Mouse (Mus musculus): Measurements from ENCODE around the gene Htatip2. TPM values are rescaled to one million over a fixed set of nuclear protein-coding genes. Genes with fewer than 3 reads are reported as not detected.

Htatip2 gene
- 10 to 100 TPM; 14.8 to 15.1 TPM for total RNA-seq (2021)

DNA sequence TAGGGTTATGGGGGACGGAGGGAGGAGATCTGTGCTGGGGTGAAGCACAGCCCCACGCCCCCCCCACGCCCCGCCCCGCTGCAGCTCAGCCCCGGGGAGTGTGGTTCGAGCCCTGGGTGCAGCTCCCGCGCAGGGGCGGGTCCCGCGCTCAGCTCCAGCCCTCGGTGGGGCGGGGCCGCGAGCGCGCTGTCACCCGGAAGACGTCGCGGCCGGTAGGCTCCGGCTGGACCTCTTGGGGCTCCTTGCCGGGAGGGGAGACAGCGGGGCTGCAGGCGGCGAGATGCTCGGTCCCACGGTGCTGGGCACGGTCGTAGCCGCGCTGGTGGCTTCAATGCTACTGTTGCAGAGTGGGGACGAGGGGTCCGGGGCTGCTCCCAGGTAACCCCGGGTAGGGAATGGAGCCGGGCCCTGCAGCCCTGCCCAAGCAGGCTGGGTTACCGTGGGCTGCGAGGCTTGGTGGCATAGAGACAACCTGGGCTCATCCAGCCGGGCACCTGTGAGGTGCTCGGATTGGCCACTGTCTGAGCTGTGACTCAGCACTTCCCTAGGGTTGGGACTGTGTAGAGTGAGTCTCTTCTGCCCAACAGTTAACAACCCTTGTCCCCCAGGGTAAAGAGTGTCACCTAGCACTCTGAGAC lies at the start of gene Htatip2:
Gene Htatip2 (plus strand): TSS at position 182 of the 638 bp plus-strand sequence.
- DNase-seq (ENCODE audit: low spot score in 2 of 2) = peak; percentile 51 to 67
- intact Hi-C loops (cut with DNase I) = no loop called here

DNA sequence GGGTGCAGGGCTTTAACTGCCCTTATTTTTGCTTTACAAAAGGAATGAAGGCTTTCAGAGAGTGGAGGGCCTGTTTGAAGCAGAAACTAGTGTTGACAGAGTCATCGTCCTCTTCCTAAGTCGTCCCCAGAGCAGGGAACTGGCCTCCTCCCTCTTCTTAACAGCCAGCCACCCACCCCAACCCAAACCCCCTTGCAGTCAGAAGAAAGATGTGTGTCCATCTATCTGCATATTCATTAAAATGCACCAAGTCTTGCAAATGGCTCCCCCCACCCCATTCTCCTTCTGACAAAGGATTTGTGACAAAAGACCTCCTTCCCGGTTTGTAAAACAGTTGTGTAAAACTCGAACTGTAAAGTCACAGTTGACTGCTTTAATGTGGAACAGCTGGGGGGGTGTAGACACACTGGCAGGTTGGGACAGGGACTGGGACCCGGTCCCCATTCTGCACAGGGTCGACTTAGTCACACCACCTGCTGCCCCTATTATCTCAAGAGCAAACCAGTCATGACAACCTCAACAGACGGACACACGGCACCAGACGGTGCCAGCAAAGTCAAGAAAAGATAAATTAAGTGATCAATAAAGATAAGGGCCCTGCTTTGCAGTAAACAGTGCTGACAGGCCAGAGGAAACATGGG lies 49.4 kb upstream of the Htatip2 start:
- intact Hi-C loops (cut with DNase I) = no loop called here
- DNase-seq (ENCODE audit: low spot score in 2 of 2) = no peak

DNA sequence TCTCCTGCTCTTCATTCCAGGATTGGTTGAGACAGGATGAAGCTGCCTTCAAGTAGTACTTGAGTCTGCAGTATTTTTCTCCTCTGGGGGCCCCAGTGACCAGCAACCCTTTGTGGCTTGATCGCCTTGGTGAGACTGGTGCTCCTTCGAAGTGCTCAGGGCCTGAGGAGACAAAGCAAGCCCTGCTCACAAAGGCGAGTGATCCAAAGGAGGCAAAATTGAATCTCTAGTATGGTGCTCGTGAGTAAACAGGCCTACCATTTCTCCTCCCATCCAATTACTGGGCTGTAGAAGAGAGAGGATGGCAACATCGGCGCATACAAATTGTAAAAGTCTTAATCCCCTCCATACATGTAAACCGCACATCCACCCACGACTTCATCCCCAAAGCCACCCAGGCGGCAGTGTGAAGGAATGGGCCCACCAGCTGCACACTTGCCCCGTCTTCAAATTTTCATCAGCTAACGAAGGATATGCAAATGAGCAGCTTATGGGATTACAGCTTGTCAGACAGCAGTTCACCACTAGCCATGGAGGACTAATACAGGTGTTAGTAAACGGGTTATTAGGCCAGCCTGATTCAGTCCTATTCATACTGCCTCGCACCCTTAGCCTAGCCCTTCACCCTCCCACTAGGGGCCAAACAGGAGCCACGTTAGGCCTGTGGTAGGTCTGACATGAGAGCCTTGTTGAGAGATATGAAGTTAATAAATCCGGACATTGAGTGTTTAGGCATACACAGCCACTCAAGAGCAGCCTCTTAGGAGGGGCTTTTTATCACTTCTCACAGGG lies 40.8 kb upstream of the Htatip2 start:
- DNase-seq (ENCODE audit: low spot score in 2 of 2) = no peak
- intact Hi-C loops (cut with DNase I) = no loop called here

DNA sequence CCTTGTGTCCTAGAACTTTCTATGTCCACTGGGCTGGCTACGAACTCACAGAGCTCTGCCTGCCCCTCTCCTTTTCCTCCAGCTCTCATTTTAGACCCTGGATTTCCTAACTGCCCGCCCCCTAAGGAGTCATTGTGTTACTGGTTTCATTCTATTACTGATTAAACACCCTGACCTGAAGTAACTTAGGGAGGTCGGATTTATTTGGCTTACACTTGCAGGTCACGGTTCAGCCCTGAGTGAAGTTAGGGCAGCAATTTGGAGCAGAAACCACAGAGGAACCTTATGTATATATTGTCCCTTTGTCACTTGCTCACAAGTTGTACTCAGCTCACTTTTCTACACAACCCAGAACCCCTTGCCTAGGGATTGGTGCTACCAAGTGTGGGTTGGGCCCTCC lies 24.6 kb upstream of the Htatip2 start:
- intact Hi-C loops (cut with DNase I) = no loop called here
- no peak for DNase-seq (ENCODE audit: low spot score in 2 of 2)

DNA sequence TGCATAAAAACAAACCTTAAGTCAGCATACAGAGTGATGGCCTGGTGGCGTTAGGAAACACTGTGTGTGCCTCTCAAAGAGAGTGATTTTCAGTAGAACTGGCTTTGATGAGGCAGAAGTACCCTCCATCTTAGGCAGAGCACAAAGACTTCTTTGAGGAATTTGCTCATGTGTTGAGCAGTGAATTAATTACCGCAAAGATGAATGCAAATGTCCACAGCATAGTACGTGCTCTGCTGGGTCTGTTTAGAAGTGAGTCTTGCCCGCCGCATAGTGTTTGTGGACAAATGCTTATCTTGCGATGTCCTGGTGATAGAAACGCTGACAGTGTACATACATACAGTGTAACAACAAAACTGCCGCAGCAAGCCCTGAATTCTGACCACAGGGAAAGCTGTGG lies 19.5 kb upstream of the Htatip2 start:
- no peak for DNase-seq (ENCODE audit: low spot score in 2 of 2)
- intact Hi-C loops (cut with DNase I) = no loop called here

DNA sequence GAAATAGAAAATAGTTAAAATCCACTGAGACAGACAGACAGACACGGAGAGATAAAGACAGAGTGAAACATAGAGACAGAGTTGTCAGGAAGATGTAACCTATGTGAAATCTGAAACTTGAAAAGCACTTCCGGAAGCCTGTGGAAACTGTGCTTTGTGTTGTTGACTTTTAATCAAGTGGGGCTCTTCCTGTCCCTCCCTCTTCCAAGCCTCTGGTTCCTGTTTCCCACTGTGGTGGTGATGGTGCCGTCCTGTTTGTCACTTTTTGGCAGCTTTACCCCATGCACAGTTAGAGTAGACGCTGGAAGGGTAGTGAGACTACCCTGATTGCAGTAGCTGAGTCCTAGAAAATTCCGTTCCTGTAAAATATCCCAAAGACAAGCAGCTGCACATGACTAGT lies 17.4 kb upstream of the Htatip2 start:
- DNase-seq (ENCODE audit: low spot score in 2 of 2) = no peak
- intact Hi-C loops (cut with DNase I) = no loop called here

DNA sequence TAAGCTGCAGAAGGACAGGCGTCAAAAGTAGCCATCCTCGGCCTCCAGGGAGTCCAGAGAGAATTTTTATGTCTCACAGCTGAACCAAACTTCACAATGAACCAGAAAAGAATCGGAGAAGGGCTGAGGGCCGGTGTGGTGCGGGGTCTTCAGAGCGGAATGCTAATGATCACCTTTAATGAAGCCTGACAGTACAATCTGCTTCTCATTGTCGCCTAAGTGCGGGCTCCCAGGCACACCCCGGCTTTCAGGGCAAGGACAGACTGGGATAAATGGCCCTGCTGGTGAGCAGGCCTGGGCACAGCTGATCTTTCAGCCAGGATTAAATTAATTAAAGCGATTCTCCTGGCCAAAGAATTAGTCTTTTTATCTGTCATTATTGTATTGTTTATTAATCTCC lies 17.0 kb upstream of the Htatip2 start:
- intact Hi-C loops (cut with DNase I) = no loop called here
- no peak for DNase-seq (ENCODE audit: low spot score in 2 of 2)

DNA sequence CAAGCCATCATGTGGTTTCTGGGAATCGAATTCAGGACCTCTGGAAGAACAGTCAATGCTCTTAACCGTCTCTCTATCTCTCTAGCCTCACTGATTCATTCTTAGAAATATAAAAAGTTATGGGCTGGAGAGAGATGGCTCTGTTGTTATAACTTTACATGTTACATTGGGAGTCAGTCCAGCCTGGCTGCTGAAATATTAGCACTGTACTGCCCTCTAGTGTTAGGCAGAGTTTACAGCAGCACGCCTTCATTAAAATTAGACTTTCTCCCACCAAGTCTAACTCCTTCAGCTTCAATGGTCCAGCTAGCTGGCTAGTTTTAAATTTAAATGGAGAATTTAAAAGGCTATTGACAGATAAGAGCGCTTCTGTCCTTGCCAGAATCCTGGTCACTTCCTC lies 7.8 kb upstream of the Htatip2 start:
- intact Hi-C loops (cut with DNase I) = loop anchor here (5.0 kb wide), 1 partner anchor 279 kb away; no protein-coding TSS in a partner anchor
- DNase-seq (ENCODE audit: low spot score in 2 of 2) = no peak

DNA sequence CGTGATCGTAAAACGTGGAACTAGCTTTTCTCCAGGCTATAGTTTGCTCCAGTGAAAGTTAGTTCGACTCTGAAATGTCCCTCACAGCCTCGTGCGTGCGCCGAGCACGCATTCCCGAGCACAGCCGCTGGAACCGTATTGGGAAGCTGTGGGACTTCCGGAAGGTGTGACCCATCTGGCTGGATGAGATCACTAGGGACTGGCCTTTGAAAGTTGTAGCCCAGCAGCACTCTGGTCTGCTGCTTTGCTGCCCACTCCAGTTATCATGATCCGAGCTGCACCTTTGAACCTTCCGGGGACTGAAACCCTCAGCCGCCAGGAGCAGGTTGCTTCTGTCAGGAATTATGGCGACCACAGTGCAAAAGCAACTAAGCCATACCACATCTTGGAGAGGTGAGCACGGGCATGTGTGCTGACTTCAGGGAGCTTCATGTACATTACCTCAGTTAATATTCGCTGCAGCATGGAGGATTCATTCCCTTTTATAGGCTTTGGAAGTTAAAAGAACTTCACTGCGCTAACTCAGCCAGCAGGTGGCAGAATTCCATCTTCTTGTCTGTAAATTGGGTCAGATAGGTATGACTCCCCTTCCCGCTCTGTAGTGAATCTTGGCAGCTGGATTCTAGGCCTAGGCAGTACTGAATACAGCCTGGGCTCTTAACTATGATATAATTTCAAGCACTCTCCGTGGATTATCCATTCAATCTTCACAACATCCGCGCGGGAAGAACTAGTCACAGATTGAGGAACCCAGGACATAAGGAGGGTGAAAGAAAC lies 6.0 kb upstream of the Htatip2 start:
- intact Hi-C loops (cut with DNase I) = loop anchor here (5.0 kb wide), 1 partner anchor 281 kb away; no protein-coding TSS in a partner anchor
- DNase-seq (ENCODE audit: low spot score in 2 of 2) = no peak

DNA sequence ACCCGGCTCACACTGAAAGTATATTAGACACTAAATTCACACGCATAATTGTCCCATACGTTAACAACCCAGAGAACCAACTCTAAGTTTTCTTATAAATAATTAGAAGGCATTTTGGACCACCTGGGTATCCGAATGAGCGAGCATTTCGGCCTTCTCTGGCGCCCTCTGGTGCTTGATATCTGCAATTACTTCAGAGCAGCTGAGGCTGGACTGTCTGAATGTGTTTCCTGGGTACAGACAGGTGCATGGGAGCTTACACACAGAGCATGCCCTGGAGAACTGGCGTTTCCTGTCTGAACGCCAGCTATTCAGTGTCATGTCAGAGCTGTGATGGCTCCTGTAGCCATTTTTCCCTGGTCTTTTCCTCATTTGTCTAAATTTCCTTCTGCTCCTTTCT lies 4.1 kb upstream of the Htatip2 start:
- peak in 1 of 2 experiments; percentile 34 for DNase-seq (ENCODE audit: low spot score in 2 of 2)
- intact Hi-C loops (cut with DNase I) = loop anchor here (1.0 to 5.0 kb wide), 2 partner anchors 138 to 282 kb away; no protein-coding TSS in a partner anchor

DNA sequence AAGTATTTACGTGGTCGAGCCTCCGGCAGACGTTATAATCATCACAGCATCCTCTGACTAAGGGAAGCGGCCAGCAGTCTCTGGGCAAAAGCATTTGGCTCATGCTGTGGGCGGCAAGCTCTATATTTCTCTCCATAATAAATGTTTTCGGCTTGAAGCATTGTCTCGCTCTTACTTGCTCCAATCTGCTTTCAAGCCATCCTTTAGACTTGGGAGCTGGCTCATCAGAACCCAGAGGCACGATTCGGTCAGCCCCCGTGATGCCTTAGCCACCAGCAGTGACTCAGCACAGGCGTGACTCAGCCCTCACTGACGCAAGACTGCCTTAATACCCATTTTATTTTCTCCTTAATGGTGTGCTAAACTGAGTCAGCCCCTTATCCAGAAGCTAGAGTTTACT lies 3.7 kb downstream of the Htatip2 start:
- peak; percentile 62 to 78 for DNase-seq (ENCODE audit: low spot score in 2 of 2)
- intact Hi-C loops (cut with DNase I) = no loop called here

DNA sequence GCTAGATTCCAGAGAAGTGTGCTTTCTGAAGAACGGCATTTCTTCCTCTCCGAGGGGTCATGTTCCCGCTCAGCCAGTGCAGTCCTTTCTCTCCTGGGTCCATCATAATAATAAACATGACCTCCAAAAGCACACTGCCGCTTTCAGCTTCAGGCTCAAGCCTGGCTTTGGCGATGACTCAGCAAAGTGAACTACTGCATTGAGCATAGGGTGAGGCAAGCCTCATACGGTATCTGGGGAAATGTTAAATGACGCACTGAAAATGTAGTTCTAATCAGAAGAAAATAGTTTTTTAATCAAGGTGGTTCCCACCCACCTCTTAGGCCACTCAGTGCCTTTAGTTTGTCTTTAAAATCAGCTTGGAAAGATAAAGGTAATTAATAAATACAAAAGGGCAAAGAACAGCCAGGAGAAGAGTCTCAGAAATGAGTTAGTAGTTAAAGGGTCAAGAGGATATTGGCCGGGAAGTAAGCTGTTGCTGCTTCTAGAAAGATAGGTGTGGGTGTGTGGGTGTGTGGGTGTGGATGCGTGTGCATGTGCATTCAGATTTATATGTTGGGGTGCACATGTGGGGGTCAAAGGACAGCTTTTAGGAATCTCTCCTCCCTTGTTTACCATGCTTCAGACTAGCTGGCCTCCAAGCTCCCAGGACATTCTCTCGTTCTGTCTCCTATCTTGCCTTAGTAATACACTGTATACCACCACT lies 5.2 kb downstream of the Htatip2 start:
- no peak for DNase-seq (ENCODE audit: low spot score in 2 of 2)
- intact Hi-C loops (cut with DNase I) = no loop called here

DNA sequence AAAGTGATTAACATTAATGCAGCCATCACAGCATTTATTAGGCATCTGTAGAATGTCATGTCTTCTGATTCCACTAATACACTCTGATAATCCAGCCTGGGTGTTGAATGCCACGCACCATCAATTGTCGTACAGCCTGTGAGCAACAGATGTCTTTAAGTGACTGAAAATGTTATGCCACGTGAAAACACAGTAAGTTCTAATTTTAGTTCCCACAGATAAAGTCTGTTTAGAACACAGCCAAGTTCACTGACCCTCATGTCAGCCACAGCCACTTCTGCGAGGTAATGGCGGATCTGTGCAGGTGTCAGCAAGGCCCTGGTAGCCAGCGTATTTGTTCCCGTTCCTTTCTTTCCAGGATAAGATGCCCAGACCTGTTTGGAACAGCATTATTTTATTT lies 7.3 kb downstream of the Htatip2 start:
- intact Hi-C loops (cut with DNase I) = no loop called here
- no peak for DNase-seq (ENCODE audit: low spot score in 2 of 2)

DNA sequence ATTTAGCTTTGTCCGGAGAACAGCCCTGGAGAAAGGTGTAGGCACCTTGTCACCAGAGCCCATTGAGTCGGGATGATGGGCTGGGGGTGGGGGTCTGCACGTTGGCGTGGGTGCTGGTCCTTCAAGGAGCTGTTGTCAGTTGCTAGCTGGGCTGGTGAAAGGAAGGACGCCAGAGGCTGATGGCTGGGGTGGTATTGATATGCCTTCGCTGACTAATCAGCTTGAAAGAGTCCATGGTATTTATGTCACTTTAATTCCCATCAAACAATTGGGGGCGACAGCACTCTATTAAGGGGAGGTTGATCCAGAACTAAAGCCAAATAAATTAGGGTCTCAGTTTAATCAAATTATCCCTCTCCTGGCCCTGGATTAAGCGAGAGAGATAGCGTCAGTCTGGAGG lies 9.6 kb downstream of the Htatip2 start:
- intact Hi-C loops (cut with DNase I) = no loop called here

DNA sequence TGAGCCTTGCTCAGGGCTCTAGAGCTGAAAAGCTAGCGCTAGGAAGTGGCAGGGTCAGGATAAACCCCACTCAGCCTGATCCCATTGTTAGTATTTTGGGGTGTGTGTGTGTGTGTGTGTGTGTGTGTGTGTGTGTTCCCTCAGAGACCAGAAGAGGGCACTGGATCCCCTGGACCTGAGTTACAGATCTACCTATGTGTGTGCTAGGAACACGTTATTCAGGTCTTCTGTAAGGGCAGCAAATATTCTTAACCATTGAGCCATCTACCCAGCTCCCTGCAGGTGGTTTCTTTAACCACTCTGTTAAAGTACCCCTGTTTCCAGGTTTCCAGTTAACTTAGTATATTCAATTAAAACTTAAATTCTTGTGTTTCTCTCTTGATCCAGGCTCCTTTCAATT lies 15.5 kb downstream of the Htatip2 start:
- intact Hi-C loops (cut with DNase I) = no loop called here
- no peak for DNase-seq (ENCODE audit: low spot score in 2 of 2)

More for the DNA sequence above, 9.6 kb downstream of the Htatip2 start:
- DNase-seq (ENCODE audit: low spot score in 2 of 2) = no peak

DNA sequence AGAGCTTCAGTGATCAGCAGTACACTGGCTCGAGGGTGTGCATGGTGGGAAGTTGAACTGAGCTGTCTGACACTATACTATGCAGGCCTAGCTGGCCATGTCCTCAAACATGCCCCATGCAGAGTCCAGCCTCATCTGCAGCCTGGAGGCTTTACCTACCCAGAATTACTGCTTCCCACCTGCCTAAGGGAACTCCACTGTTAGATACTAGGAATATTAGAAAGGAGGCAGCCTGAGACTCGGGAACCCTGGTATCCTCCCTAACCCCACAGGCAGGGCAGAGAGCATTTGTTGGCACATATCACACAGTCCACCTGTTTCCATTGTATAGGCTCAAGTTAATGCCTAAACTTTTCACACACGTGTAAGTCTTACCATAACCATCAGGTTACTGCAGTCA lies 18.7 kb downstream of the Htatip2 start:
- intact Hi-C loops (cut with DNase I) = no loop called here
- DNase-seq (ENCODE audit: low spot score in 2 of 2) = no peak

DNA sequence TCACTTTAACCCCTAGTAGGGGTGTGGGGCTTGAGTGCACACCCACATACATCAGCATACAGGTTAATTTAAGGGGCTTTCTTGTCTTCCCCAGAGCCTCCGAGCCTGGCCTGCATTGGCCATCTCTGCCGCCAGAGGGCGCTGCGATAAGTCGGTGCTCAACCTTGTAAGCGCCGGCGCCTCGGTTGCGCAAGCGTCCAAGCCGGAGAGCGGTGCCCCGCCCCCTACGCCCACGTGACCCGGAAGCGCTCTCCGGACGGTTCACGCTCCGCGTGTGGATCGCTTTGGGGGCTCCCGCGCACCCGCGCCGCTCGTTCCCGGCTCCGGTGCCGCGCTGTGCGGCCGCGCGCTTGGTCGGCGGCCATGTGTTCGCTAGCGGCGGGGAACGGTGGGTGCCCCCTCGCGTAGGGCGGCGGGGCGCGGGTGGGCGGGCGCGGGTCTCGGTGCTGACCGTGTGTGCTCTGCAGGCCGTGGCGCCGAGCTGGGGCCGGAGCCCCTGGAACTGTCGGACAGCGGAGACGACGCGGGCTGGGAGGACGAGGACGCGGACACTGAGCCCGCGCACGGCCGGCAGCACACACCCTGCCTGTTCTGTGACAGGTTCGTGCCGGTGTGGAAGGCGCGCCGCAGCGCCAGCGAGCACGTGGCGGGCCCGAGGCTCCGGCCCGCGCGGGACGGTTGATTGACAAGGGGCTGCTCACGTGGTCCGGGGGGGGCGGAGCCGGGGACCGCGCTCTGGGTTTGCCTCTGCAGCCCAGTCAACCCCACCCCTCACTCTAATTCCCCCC lies 19.4 kb downstream of the Htatip2 start, which contains the start of gene Prmt3:
Gene Prmt3 (plus strand): TSS at position 233 of the 788 bp plus-strand sequence.
- DNase-seq (ENCODE audit: low spot score in 2 of 2) = peak; percentile 98
- intact Hi-C loops (cut with DNase I) = loop anchor here (1.0 kb wide), 1 partner anchor 145 kb away; no protein-coding TSS in a partner anchor

DNA sequence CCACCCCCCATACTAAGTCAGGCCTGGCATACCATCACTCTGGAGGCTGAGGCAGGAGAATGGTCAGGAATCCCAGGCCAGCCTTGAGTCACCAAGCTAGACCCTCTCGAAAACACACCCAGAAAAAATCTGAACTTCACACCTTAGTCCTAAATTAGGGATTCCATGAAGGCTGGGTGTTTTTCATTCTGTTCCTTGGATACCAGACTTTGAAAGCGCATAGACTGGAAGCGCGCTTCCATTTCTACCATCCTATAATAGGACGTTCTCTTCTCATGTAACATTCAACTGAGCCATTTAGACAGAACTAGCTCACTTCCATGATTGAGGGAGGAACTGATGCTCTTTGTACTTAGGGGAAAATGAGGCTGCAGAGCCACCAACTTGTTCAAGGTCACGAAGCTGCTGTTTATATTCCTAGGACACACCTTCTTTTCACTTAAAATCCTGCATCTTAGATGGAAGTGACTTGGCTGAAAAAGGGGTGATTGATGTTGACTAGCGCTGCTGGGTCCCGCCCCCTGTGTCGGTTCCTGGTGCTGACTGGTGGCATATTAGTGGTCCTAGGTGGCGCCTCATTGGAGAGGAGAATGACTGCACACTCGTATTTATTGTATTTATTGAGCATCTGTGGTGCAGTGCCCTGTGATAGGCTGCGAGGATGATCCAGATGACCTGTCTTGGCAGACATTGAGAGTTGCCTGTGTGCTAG lies 20.1 kb downstream of the Htatip2 start:
- no peak for DNase-seq (ENCODE audit: low spot score in 2 of 2)
- intact Hi-C loops (cut with DNase I) = loop anchor here (1.0 kb wide), 1 partner anchor 144 kb away; no protein-coding TSS in a partner anchor

Measured in left cerebral cortex, postnatal 36 days (tissue).